Mouse (Mus musculus) layer of hippocampus, adult 11-12 months (tissue): ENCODE data around the gene Gkn2.

Source experiments
- DNase-seq: peaks from one replicate; pipeline ENCODE4 v3.0.0; 2022; ENCODE audit warnings: low spot score

Gkn2 gene

DNA sequence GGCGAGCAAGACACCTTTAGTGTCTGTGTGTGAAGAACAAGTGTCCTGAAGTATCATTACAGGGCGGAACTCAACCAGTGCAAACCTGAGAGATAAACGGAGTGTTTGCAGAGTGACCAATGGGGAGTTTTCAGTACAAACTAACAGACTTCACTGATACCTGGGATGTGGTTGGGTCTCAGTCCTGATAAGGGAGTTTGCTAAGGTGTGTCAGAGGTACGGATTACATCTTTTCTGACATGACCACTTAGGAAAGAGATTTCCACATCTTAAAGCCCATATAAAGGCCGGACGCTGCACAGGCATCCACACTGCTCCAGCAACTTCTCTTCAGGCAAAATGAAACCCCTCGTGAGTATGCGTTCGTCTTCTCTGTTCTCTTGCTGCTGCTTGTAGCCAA lies at the start of gene Gkn2:
Gkn2 (plus strand) TSS at position 301 of the 400 bp plus-strand sequence.
- DNase-seq: no peak

DNA sequence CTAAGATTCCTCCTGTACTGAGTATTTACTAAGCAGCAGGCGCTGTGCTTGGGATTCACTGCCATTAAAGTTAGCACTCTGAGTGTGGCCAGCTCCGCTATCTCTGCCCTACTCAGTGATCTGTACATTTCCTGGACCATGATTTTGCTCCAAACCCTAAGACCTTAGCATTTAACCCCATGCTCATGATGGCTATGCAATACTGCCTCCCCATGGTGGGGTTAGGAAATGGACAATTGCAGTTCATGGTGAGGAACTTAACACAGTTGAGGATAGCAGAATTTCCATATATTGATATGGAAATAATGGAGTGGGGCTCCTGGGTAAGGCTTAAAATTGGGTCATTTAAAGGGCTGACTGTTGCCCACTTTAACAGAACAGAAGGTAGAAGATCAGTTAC lies 49.8 kb upstream of the Gkn2 start:
- DNase-seq: peak; percentile 59

DNA sequence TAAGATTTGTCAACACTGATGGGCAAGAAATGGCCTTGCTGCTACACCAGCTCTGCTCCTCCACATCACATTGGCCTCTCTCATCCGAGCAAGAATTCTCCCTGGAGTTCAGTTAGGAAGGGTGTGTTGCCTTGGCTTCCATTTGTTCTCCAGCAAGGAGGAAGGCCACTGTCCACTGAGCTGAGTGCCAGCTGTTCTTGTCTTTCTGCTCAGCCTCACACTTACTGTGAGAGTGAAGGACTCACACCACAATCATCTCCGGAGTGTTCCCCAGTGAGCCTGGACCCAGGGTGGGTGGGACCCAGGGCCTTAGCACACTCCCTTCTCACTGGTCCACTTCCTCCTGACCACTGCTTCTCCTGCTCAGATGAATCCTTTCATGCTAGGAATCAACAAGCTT lies 46.2 kb upstream of the Gkn2 start:
- no peak for DNase-seq

DNA sequence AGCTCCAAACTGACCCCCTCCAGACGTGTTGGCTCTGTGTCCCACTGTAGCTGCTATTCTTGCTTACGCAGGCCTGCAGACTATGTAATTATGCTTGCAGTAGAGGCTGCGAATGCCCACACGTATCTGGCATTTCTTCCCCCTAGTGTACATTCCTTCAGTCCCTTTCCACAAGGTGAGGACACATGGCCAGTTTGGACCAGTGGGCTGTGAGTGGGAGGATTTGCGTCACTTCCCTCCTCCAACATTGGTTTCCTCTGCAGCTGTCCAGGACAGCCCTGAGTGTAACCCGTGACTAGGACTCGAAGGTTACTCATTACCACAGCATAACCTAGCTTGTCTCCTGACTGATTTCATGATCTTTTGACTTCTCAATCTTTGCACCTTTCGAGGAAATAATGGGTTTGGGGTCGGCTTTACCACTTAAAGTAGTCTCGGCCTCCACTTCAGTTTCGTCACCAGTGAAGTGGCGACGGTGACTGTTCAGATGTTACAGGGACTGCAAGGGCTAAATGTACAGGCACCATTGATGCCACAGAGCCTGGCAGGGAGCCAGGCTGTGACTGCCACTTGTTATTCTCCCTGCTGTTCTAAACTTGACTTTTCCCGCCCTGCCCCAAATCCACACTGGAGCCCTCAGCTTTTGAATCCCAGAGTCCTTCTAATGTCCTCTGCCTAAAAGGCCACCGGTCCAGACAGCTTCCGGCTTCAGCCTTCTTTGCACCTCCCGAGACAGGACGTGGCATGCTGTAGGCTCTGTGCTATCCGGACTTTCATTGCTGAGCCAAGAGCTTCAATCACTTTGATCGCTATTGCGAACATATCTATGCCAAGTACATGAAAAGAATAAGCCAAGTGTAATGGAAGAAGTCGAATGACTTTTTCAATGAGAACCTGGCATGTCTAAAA lies 44.6 kb upstream of the Gkn2 start:
- DNase-seq: no peak

DNA sequence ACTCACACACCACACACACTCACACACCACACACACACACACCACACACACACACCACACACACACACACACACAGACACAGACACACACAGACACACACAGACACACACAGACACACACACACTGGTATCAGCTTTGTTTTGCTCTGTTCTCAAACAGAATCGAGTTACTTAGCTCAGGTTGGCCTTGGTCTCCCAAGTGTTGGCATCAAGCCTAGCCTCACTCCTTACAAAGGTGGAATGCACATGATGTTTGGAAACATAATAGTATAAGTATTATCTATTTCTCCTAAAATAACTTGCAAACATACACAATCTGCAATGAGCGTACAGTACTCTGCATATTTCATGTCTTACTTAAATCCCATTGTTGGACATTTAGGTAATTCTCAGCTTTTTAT lies 40.8 kb upstream of the Gkn2 start:
- DNase-seq: no peak

DNA sequence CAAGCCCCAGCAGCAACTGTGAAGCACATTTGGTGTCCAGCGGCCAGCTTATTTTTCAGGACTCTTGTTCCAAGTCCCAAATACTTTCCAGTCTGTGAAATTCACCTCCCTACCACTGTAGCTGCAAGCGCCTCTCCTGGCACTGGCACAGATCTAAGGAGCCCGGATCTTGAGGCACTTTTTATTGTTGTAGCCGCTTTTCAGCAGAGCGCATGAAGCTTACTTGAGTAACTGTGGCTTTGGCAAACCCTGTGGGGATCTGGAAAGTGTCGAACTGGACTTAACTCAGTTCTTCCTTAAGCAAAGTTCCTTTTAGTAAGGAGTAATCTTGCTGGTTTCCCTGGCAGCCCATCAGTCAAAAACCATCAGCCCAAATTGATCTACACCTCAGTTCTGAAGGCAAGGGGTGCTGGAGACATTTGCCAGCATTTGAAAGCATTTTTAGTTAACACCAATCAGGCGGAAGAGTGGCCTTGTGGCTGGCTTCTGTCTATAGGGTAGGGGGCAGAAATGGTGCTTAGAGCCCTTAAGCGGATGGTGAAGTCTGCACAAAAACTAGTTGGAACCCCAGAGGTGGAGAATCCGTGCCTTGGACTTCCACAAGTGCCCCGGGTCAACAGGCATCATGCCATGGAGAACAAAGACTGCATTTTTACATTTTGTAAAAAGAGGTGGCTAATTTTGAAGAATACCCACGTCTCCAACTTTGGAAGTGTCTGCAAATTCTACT lies 38.6 kb upstream of the Gkn2 start:
- DNase-seq: peak; percentile 37

DNA sequence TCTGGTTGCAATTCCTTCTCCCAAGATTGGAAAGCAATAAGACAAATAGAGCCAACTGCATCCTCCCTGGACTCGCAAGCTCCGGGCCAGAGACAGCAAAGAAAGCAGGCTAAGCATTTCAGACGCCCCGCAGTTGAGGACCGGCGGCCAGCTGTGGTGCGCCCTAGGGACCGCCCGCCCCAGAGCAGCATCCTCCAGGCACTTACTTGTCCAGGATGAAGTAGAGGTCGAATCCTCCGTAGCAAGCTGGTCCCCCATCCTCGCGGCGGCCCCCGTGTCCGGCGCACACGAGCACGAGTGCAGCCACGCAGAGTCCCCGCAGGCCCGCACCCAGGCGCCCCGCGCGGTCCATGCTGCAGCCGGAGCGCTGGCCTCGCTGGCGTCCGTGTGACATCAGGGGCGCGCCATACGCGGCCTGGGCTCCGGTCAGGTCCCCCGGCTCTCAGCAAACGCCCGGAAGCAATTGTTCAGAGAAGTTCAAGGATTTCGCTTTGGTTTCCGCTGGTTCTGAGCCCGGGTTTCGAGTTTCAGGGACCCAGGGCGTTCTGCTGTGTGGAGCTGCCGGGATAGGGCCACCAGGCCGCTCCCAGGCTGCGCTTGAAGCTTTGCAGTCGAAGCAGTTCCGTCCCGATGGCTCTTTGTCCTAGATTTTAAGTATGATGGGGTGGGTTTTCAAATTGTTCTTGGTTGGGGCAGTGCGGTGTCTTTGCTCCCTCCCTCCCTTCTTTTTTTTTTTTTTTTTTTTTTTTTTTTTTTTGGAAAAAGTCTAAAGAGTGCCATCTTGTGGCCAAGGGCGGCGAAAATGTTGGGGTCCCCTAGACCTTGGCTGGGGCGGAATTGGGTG lies 37.8 kb upstream of the Gkn2 start, which contains the start of gene Antxr1:
Antxr1 (minus strand) TSS at position 731 of the 844 bp plus-strand sequence.
- peak; percentile 49 for DNase-seq

DNA sequence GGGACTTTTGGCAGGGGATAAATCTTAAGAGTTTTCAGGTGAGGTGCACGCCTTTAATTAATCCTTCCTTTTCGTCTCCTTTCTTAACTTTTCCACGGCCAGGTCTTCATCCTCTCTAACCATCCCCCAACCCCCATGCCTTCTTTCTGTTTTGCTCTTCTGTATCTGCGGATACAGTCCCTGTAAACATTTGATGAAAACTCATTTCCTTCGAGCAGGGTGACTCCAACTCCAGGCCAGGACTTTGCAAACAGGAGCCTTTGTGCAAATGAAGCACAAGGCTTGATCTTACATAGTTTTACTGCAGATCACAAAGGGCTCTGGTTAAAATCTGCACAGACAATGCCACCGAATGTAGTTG lies 37.2 kb upstream of the Gkn2 start:
- DNase-seq: no peak

DNA sequence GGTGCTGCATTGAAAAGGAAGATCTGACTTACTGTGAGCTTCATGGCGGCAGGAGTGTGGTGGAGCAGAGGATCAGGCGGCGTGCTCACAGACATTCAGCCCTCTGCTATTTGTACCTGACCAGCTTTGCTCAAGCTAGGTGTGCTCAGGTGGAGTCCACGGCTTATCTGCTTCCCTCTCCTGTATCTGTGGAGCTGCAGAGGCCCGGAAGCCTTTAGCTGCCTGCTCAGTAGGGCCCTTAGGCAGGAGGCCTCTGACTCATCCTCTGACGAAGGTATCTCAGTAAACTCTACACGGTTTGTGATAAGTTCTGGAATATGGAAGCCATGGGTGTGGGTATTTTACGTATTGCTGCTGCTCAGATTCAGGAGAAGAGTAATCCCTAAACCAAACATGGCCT lies 22.3 kb upstream of the Gkn2 start, which contains the start of gene Gkn1:
Gkn1 (minus strand) TSS at position 114 of the 400 bp plus-strand sequence.
- DNase-seq: no peak

DNA sequence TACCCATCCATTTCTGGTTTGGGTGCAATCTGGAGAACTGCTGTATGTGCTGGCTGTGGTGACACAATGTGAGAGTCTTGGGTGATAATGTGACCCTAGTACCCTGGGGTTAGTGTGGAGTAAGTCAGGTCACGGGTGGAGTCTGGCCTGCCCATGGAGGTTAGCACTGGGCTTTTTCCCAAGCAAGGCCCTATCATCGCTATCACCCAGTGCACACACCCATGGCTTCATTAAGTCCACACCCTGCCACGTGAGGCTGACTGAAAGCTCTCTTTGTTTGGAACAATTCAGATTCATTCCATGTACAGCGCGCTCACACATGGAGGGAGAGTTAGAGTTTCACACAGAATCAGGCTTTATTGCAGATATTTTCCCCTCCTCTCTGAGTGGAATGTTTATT lies 18.7 kb upstream of the Gkn2 start:
- DNase-seq: peak; percentile 28

DNA sequence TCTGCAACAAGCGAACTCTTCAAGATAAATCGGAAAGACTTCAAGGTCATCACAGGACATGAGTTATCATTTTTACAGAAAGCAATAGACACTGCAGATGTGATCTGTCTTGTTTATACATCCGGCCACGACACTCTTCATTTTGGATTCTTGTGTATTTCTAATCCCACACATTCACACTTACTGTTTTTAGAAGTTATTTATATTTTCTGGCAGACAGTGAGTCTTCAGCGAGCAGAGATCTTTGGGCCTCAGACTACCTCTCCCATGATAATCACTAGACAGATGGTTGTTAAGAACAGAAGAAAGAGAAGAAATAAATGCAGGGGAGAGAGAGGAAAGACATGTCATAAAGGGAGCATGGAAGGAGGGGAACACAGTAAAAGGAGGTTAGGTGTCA lies 3.9 kb upstream of the Gkn2 start:
- no peak for DNase-seq

DNA sequence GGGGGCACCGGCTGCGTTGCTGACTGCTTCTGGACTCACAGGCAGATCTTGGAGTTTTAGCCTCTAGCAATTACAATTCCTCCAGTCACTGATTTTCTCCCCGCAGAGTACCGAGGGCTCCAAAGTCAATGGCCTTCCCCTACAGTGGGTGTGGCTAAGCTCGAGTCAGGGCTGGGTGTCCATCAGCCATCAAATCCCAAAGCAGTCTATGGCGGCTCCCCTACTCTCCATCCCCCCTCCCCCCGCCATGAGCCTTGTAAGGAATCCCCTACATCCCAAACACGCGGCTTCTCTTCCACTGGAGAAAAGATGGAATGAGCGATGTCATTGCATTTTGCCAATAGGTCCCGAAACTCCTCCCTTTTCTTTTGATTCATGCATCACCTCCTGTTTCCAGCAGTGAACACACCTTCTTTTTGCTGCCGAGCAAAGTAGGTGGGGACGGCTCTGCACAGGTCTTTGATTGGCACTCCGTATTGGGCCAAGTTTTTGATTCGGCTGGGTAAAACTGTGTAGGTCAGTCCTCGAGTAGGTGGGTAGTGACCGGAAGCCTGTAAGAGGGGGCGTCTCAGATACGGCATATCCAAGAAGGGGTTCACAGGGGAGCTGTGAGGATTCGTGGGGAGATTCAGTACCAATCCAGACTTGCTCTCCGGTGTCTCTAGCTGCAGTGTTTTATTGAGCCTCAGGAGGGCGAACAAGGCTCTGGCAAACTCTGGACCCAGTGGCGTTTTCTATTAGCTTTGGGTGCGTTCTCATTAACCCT lies 11.0 kb downstream of the Gkn2 start:
- peak; percentile 39 for DNase-seq

DNA sequence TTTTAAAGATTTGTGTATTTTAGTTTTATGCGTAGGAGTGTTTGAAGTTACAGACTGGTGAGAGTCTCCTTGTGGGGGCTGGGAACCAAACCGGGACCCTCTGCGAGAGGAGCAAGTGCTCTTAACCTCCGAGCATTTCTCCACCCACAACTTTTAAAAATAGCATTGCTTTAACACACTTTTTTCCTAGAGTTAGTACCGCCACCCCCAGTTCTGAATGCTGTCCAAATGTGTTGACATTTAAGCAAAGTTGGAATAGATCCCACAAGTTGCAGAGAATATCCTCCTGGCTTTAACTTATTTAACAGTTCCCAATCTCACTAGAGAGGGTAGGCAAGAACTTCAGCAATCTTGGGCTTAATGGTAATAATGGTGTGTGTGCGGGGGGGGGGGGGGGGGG lies 11.6 kb downstream of the Gkn2 start:
- no peak for DNase-seq

DNA sequence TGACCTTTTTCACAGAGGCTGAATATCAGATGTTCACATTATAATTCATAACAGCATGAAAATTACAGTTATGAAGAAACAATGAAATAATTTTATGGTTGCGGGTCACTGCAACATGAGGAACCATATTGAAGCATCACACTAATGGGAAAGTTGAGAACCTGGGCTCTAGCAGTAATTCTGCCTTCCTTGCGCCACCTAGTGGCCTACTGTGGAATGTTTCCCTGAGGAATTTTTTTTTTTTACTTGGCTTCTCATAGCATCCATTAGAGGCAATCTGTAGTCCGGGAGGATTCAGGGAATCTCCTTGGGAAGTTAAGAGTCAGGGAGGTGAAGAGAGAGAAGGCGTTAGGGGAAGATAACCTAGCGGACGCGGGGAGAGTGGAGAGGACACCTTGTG lies 13.0 kb downstream of the Gkn2 start:
- peak; percentile 70 for DNase-seq

DNA sequence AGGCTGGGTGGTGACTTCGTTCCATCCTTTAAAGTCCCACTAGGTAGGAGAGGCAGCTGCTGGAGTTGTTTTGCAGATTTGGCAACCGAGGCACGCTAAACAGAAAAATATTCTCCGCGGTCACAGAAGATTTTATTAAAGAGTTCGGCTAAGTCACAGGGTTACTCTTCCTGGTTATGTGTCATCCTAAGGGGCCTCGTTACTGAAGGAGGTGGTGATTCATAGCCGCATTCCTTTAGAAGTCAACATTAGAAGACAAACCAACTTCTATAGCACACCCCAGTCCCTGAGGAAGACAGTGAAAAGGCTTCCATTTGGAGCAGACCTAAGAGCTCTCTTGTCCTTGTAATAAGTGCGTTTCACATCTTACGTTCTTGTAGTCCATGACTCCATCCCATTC lies 13.5 kb downstream of the Gkn2 start:
- no peak for DNase-seq

DNA sequence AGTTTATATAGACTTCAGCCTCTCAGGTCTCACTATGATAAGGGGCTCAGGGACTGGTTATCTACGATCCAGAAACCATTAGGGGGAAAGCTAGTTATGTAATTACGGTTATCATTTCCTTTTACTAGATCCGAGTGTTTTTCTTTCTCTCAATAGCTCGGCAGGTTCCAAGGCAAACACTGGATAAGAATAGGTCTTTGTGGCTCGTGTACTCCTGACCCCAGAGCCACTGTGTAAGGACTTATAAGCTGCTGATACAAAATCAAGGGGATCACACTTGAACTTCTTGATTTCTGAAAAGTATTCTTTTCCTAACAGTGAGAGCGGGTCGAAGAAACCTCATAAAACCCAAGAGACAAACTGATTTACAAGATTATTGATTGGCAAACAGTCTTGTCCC lies 15.7 kb downstream of the Gkn2 start, which contains the start of gene Gkn3:
Gkn3 (minus strand) TSS at position 59 of the 400 bp plus-strand sequence.
- DNase-seq: no peak

DNA sequence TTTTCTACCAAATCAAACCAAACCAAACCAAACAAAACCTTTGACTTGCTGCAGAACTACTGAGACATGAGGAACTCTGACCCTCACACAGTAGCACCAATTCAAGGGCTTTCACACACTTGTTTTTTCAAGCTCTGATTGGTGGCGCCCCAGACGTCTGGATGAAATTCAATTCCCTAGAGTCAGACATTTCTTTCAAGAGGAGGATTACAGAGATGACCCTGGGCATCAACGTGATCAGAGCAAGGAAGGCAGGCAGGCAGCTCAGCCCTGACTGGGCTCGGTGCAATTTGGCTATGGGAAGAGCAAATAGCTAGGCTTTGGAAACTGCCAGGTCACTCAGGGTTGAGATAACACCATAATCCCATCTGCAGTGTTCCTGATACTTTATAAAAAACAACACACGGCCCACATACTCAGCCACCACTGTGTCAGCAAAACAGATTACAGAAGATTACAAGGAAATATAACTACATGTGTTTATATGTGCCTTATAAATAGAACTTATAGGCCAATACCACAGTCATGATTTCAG lies 16.4 kb downstream of the Gkn2 start:
- DNase-seq: no peak

DNA sequence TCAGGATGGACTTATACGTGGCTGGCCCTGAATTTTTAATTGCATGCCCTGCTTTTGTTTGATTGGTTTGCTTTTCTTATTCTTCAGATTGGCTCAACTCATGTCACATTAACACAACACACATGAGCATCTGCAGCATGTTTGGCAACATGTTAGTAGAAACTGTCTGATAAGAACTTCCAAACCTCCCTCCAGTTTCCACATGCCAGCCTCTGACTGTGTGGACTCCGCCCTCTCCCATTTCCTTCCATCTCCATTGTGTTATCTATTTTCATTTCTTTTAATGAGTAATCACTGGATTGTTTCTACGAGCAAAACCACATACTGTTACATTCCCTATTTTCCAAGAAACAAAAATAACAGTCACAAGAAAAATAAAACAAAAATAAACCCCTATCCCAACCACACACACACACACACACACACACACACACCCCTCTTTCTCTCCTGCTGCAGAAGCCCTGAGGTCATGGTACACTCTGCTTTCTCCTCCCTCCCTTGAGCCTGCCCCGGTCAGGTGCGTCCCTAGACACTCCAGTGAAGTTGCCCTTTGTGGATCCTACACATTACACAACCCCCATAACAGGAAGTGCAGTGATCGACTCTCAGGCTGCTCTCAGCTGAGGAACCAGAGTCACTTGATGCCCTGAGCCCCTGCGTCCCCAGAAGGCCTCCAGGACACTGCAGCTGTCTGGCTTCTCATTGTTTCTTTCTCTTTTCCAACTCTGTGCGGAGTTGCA lies 20.5 kb downstream of the Gkn2 start:
- DNase-seq: no peak

DNA sequence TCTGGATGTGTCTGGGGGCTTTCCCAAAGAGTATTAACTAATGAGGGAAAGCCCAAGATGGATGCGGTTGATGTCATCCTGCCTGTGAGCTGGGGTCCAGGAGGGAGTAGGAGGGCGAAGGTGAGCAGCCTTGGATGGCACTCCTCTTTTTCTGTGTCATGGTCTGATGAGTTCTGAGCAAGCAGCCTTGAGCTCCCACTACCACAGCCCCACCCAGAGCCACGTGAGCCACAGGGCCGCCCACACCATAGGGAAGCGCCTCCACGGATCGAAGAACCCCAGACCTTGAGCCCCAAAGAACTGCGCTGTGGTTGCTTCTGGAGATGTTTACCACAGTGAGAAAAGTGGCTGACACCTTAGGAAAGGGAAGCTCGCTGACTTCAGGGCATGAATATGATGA lies 21.6 kb downstream of the Gkn2 start:
- no peak for DNase-seq

DNA sequence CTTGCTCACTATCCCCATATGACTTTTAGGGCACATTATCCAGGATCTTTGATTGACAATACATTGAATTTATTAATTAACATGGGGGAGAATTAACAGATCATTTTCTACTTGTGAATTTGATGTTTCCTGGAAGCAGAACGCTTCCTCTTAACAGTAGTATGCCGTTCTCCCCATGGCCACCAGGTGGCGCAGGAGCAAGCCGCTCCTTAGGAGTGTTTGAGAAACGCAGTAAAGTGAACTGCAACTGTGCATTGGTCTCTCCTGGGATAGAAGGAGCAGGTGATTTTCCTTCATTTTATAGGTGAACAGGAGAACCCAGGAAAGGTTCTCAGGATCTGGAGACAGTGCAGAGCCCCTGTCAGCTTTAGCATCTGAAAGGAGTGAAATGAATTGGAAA lies 26.0 kb downstream of the Gkn2 start:
- peak; percentile 74 for DNase-seq
